Mouse (Mus musculus): ENCODE measurements at regions not wholly inside any gene's neighbourhood (a gene's known extent, or its start where the extent isn't known, plus 50 kb on each side); places are given as distances from the start of the nearest gene placed in this dataset.

GRCm38 (mm10) chr14:89325116-89325515, 853.9 kb upstream of the Pcdh20 start:
- TF ChIP-seq CTCF (IDR thresholded peaks at IDR 0.05) = no peak
- TF ChIP-seq EP300 (IDR thresholded peaks at IDR 0.05) = no peak
